Mouse (Mus musculus) intestine, embryonic 15.5 days (tissue): ENCODE results near the gene Hoxa2. TPM values are rescaled to one million over a fixed set of nuclear protein-coding genes. Genes with fewer than 3 reads are reported as not detected.
A peak's percentile ranks its signal among the peaks of the same experiment; 100 is the strongest.

Source experiments
- ATAC-seq: fragments of 200-750 bp; cut with Nextera tagmentation; 2 replicates; pipeline ENCODE4 v1.8.0; 2017; ENCODE audit warnings: moderate TSS enrichment, moderate library complexity
- H3K27ac ChIP-seq: fragments of 300-500 bp; sonication (generic); 2 replicates; pipeline ENCODE4 v1.5.1; 2015; ENCODE audit warnings: mild to moderate bottlenecking, inconsistent platforms
- H3K27me3 ChIP-seq: fragments of 300-500 bp; sonication (generic); replicated peaks from 2 replicates; pipeline ENCODE4 v1.6.1; 2015; ENCODE audit warnings: inconsistent platforms
- H3K36me3 ChIP-seq: fragments of 300-500 bp; sonication (generic); 2 replicates; pipeline ENCODE4 v1.6.1; 2015; ENCODE audit warnings: inconsistent platforms
- H3K4me1 ChIP-seq: fragments of 300-500 bp; sonication (generic); replicated peaks from 2 replicates; pipeline ENCODE4 v1.6.1; 2015; ENCODE audit warnings: inconsistent platforms
- H3K4me2 ChIP-seq: fragments of 300-500 bp; sonication (generic); replicated peaks from 2 replicates; pipeline ENCODE4 v1.6.1; 2015; ENCODE audit warnings: mild to moderate bottlenecking, inconsistent platforms
- H3K4me3 ChIP-seq: fragments of 300-500 bp; sonication (generic); replicated peaks from 2 replicates; pipeline ENCODE4 v1.5.1; 2015; ENCODE audit warnings: inconsistent platforms
- H3K9ac ChIP-seq: fragments of 300-500 bp; sonication (generic); 2 replicates; pipeline ENCODE4 v1.6.1; 2015; ENCODE audit warnings: inconsistent platforms
- H3K9me3 ChIP-seq: fragments of 300-500 bp; sonication (generic); 2 replicates; pipeline ENCODE4 v1.6.1; 2016; ENCODE audit warnings: inconsistent platforms
- WGBS: fragments of 180-500 bp; shearing (Covaris S2); methylation state at CpG from one replicate; pipeline ENCODE4 v1.1.7; 2015; 5-methylcytosine and 5-hydroxymethylcytosine counted together
- polyA plus RNA-seq: library from polyadenylated mRNA; unstranded; fragments of >200 nt; fragmentation: Nextera tagmentation; extraction: Ambion mirVana; gene quantifications from 2 replicates; pipeline ENCODE4 v1.2.1, GENCODE M21; 2015

Gene Hoxa2
- polyA plus RNA-seq, 1 experiment from 2014 or later: 8.6 TPM

- Histone ChIP-seq H3K9me3 (no peaks in the 10 kb centered on the region), H3K4me1 (peaks cover 26% of the 10 kb centered on the region), H3K9ac (no peak overlapping the region), H3K4me2 (peak overlapping the region; percentile 39), H3K27me3 (no peaks in the 10 kb centered on the region), H3K27ac (peak overlapping the region; percentile 75), H3K36me3 (no peaks in the 10 kb centered on the region), H3K4me3 (no peak overlapping the region)
- peak; percentile 66; the same call in 1 of the 2 replicates for ATAC-seq
- WGBS: 11% methylated on average over 10 of the region's 10 CpGs
Measured at GRCm38 (mm10) chr6:52197271-52197670, 32.6 kb upstream of the Hoxa2 start.

GRCm38 (mm10) chr6:52196811-52197210 lies 32.2 kb upstream of the Hoxa2 start:
- H3K9me3 ChIP-seq: no peaks in the 10 kb centered on the region
- H3K27me3 ChIP-seq: no peaks in the 10 kb centered on the region
- no peaks in the 10 kb centered on the region for H3K36me3 ChIP-seq
- H3K4me1 ChIP-seq: peaks cover 29% of the 10 kb centered on the region
- ATAC-seq: no peak
- H3K27ac ChIP-seq: peak overlapping the region; percentile 8
- 23% methylated on average over 9 of the region's 9 CpGs for WGBS
- H3K4me2 ChIP-seq: peak overlapping the region; percentile 39
- no peak overlapping the region for H3K9ac ChIP-seq
- no peak overlapping the region for H3K4me3 ChIP-seq

- Histone ChIP-seq H3K4me2 (peak overlapping the region; percentile 44), H3K36me3 (no peaks in the 10 kb centered on the region), H3K9ac (peak overlapping the region; percentile 14; the same call in 1 of the 2 replicates), H3K9me3 (no peaks in the 10 kb centered on the region), H3K4me1 (peaks cover 37% of the 10 kb centered on the region), H3K27ac (peak overlapping the region; percentile 70), H3K27me3 (no peaks in the 10 kb centered on the region), H3K4me3 (no peak overlapping the region)
- no peak for ATAC-seq
- 29% methylated on average over 10 of the region's 10 CpGs for WGBS
Measured at GRCm38 (mm10) chr6:52194690-52195089, 30.1 kb upstream of the Hoxa2 start.

GRCm38 (mm10) chr6:52191860-52192550 lies 27.4 kb upstream of the Hoxa2 start:
- Histone ChIP-seq H3K9ac (peak overlapping the region; percentile 64), H3K4me3 (peak overlapping the region; percentile 65), H3K36me3 (no peaks in the 10 kb centered on the region), H3K27me3 (no peaks in the 10 kb centered on the region), H3K4me2 (peak overlapping the region; percentile 94), H3K9me3 (no peaks in the 10 kb centered on the region), H3K27ac (peak overlapping the region; percentile 90), H3K4me1 (peaks cover 49% of the 10 kb centered on the region)
- 1% methylated on average over 40 of the region's 55 CpGs for WGBS
- peak; percentile 83 for ATAC-seq

GRCm38 (mm10) chr6:52190906-52191810 lies 26.5 kb upstream of the Hoxa2 start, which contains the start of gene Hoxa4:
TSS of gene Hoxa4 (minus strand) at chr6:52191753.
- Histone ChIP-seq H3K27me3 (no peaks in the 10 kb centered on the region), H3K27ac (peak within 1 kb of the TSS; percentile 94), H3K4me3 (peak within 1 kb of the TSS; percentile 65), H3K9me3 (no peaks in the 10 kb centered on the region), H3K4me1 (peaks cover 43% of the 10 kb centered on the region), H3K36me3 (no peaks in the 10 kb centered on the region), H3K9ac (peak within 1 kb of the TSS; percentile 81), H3K4me2 (peak within 1 kb of the TSS; percentile 94)
- 2% methylated on average over 78 of the region's 102 CpGs for WGBS
- ATAC-seq: peak; percentile 48

- Histone ChIP-seq H3K4me3 (peak overlapping the region; percentile 65), H3K9ac (peak overlapping the region; percentile 81), H3K4me1 (peaks cover 47% of the 10 kb centered on the region), H3K27ac (peak overlapping the region; percentile 94), H3K36me3 (no peaks in the 10 kb centered on the region), H3K27me3 (no peaks in the 10 kb centered on the region), H3K4me2 (peak overlapping the region; percentile 94), H3K9me3 (no peaks in the 10 kb centered on the region)
- 7% methylated on average over 23 of the region's 23 CpGs for WGBS
- no peak for ATAC-seq
Measured at GRCm38 (mm10) chr6:52190410-52190809, 25.8 kb upstream of the Hoxa2 start.

- no peaks in the 10 kb centered on the region for H3K9me3 ChIP-seq
- H3K4me3 ChIP-seq: peak overlapping the region; percentile 65
- ATAC-seq: no peak
- no peaks in the 10 kb centered on the region for H3K27me3 ChIP-seq
- 40% methylated on average over 8 of the region's 8 CpGs for WGBS
- H3K27ac ChIP-seq: peak overlapping the region; percentile 94
- H3K4me1 ChIP-seq: peaks cover 50% of the 10 kb centered on the region
- no peaks in the 10 kb centered on the region for H3K36me3 ChIP-seq
- 0 out of 2 replicates have a peak overlapping the region, but pooled peaks have one; percentile 81 for H3K9ac ChIP-seq
- H3K4me2 ChIP-seq: peak overlapping the region; percentile 94
Measured at GRCm38 (mm10) chr6:52189909-52190308, 25.3 kb upstream of the Hoxa2 start.

- no peak overlapping the region; the same call in 1 of the 2 replicates for H3K9ac ChIP-seq
- H3K4me3 ChIP-seq: no peak overlapping the region
- peaks cover 50% of the 10 kb centered on the region for H3K4me1 ChIP-seq
- H3K9me3 ChIP-seq: no peaks in the 10 kb centered on the region
- H3K27ac ChIP-seq: peak overlapping the region; percentile 94
- H3K36me3 ChIP-seq: no peaks in the 10 kb centered on the region
- ATAC-seq: peak; percentile 20; the same call in 1 of the 2 replicates
- H3K4me2 ChIP-seq: peak overlapping the region; percentile 94
- WGBS: 39% methylated on average over 5 of the region's 5 CpGs
- H3K27me3 ChIP-seq: no peaks in the 10 kb centered on the region
Measured at GRCm38 (mm10) chr6:52189172-52189591, 24.6 kb upstream of the Hoxa2 start.

GRCm38 (mm10) chr6:52186500-52186899 lies 21.9 kb upstream of the Hoxa2 start:
- H3K9ac ChIP-seq: no peak overlapping the region

GRCm38 (mm10) chr6:52185834-52186233 lies 21.2 kb upstream of the Hoxa2 start:
- H3K4me2 ChIP-seq: no peak overlapping the region
- H3K27me3 ChIP-seq: no peaks in the 10 kb centered on the region
- H3K9ac ChIP-seq: no peak overlapping the region; the same call in 1 of the 2 replicates
- no peak overlapping the region for H3K4me3 ChIP-seq
- 37% methylated on average over 3 of the region's 3 CpGs for WGBS
- H3K27ac ChIP-seq: no peak overlapping the region
- H3K9me3 ChIP-seq: no peaks in the 10 kb centered on the region
- peaks cover 60% of the 10 kb centered on the region for H3K4me1 ChIP-seq
- H3K36me3 ChIP-seq: no peaks in the 10 kb centered on the region
- no peak for ATAC-seq

More at GRCm38 (mm10) chr6:52186500-52186899, 21.9 kb upstream of the Hoxa2 start:
- Histone ChIP-seq H3K4me2 (no peak overlapping the region), H3K27ac (no peak overlapping the region), H3K4me3 (no peak overlapping the region), H3K36me3 (no peaks in the 10 kb centered on the region), H3K27me3 (no peaks in the 10 kb centered on the region), H3K4me1 (peaks cover 58% of the 10 kb centered on the region), H3K9me3 (no peaks in the 10 kb centered on the region)
- 64% methylated on average over 1 of the region's 1 CpGs for WGBS
- no peak for ATAC-seq

- H3K4me1 ChIP-seq: peaks cover 58% of the 10 kb centered on the region
- 0 out of 2 replicates have a peak overlapping the region, but pooled peaks have one; percentile 29 for H3K27ac ChIP-seq
Measured at GRCm38 (mm10) chr6:52185222-52185621, 20.6 kb upstream of the Hoxa2 start.

GRCm38 (mm10) chr6:52184668-52185067 lies 20.0 kb upstream of the Hoxa2 start:
- Histone ChIP-seq H3K9ac (no peak overlapping the region), H3K4me2 (peak overlapping the region; percentile 49; the same call in 1 of the 2 replicates), H3K27me3 (no peaks in the 10 kb centered on the region), H3K9me3 (no peaks in the 10 kb centered on the region), H3K27ac (peak overlapping the region; percentile 60; the same call in 1 of the 2 replicates), H3K36me3 (no peaks in the 10 kb centered on the region), H3K4me3 (no peak overlapping the region), H3K4me1 (peaks cover 53% of the 10 kb centered on the region)
- ATAC-seq: no peak
- 39% methylated on average over 6 of the region's 6 CpGs for WGBS

More at GRCm38 (mm10) chr6:52185222-52185621, 20.6 kb upstream of the Hoxa2 start:
- Histone ChIP-seq H3K27me3 (no peaks in the 10 kb centered on the region), H3K4me3 (no peak overlapping the region), H3K9ac (no peak overlapping the region; the same call in 1 of the 2 replicates), H3K36me3 (no peaks in the 10 kb centered on the region), H3K4me2 (peak overlapping the region; percentile 49), H3K9me3 (no peaks in the 10 kb centered on the region)
- ATAC-seq: no peak
- WGBS: 6% methylated on average over 19 of the region's 19 CpGs
